In the genomic region with DNA sequence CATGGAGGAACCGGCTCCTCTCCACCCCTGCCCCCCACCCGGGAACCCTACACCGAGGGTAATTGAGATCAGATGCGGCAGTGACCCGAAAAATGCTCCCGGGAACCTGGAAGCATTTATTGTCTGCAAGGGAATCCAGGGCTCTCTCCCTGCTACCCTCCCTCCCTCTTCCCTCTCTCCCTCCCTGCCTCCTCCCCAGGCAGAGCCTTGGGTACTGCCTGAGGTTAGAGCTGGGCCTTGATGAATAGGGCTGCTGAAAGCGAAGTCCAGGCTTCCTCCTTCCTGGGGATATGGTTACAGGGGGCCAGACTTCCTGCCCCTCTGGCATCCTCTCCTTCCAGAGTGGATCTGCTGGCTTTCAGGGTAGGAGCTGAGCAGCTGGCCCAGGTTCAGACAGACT, we compare ENCODE assay signal across 15 mouse cellular contexts. TPM values are rescaled to one million over a fixed set of nuclear protein-coding genes. Genes with fewer than 3 reads are reported as not detected.
A peak's percentile ranks its signal among the peaks of the same experiment; 100 is the strongest.
DNase-seq lines count a peak whose midpoint lies in the region; ATAC-seq lines count a peak whose summit lies in the region.
"Had no signal": no experiment of that assay in that cellular context is flagged by ENCODE, and none has a peak within 500 bp of the region (broad histone marks: within the 10 kb centered on the region; RNA-seq: fewer than 3 reads in every experiment).

No protein-coding gene starts in this region.

- WGBS in kidney, embryonic 16.5 days = 12% methylated on average over 7 of the region's 7 CpGs

- no peaks in the 10 kb centered on the region for H3K9me3 ChIP-seq in kidney, embryonic 16.5 days (ENCODE audit: low read length)
- H3K9me3 ChIP-seq: heart, embryonic 13.5 days; hindbrain, embryonic 12.5 days; liver, embryonic 15.5 days had no signal

- H3K27ac ChIP-seq in kidney, embryonic 16.5 days (ENCODE audit: low read length) = no peak overlapping the region
- H3K27ac ChIP-seq: hindbrain, embryonic 12.5 days; liver, embryonic 15.5 days had no signal

- DNase-seq in kidney, postnatal 36 days = no peak
- peak; percentile 41 for DNase-seq in 3T3-L1 (ENCODE audit: low read depth, low spot score)
- peak; percentile 71 for DNase-seq in embryo, embryonic 10 days (ENCODE audit: low spot score)
- peak; percentile 78 for DNase-seq in forelimb bud, embryonic 11.5 days (ENCODE audit: low read depth, low spot score)
- no peak for DNase-seq in thymus, postnatal 4 days
- DNase-seq: cerebellum, adult 2 months; gastrocnemius, postnatal 25 days; left cerebral cortex, postnatal 4 days; right cerebral cortex, postnatal 4 days had no signal

- H3K4me2 ChIP-seq in kidney, embryonic 16.5 days (replicated peaks; ENCODE audit: low read depth, low read length) = no peak overlapping the region
- H3K4me2 ChIP-seq: hindbrain, embryonic 12.5 days; liver, embryonic 15.5 days had no signal

- peak; percentile 60 for ATAC-seq in kidney, embryonic 16.5 days (ENCODE audit: low FRiP score, low TSS enrichment)
- ATAC-seq in erythroid progenitor cell, adult 5-6 weeks (replicated peaks; ENCODE audit: low FRiP score, poor library complexity, severe bottlenecking) = no peak
- ATAC-seq: intestine, postnatal 0 days had no signal

- H3K4me1 ChIP-seq in kidney, embryonic 16.5 days (ENCODE audit: insufficient read depth, low read length) = peaks cover 42% of the 10 kb centered on the region

- no peak overlapping the region for H3K4me3 ChIP-seq in kidney, embryonic 16.5 days (ENCODE audit: low read length)
- H3K4me3 ChIP-seq: hindbrain, embryonic 12.5 days; liver, embryonic 15.5 days had no signal

- peaks cover 14% of the 10 kb centered on the region for H3K27me3 ChIP-seq in kidney, embryonic 16.5 days (ENCODE audit: insufficient read depth, low read length)

- H3K9ac ChIP-seq in kidney, embryonic 16.5 days (replicated peaks; ENCODE audit: low read length) = no peak overlapping the region
- H3K9ac ChIP-seq: liver, embryonic 15.5 days had no signal

- H3K36me3 ChIP-seq in kidney, embryonic 16.5 days (ENCODE audit: insufficient read depth, low read length) = no peaks in the 10 kb centered on the region
- H3K36me3 ChIP-seq: heart, embryonic 13.5 days; hindbrain, embryonic 12.5 days; liver, embryonic 15.5 days had no signal

RNA-seq across cellular contexts. Expression of a gene that starts 18.4 kb away (rescaled TPM):
- 39.9 and 40.1 TPM in 2 replicates for polyA plus RNA-seq in kidney, embryonic 16.5 days (2015; fragmentation: Nextera tagmentation; extraction: Ambion mirVana)
- 17.7 and 18.4 TPM in 2 replicates for total RNA-seq in erythroid progenitor cell, adult 5-6 weeks (2015; ENCODE audit: low replicate concordance)
- 3.6 and 5.4 TPM in 2 replicates for total RNA-seq in erythroid progenitor cell, adult 5-6 weeks (2017; ENCODE audit: low replicate concordance)

Comparison
In these comparisons a context has a peak if more than half of its experiments do, and no peak if none do; other contexts are left out.
1. DNase-seq: peak in 3T3-L1 (single experiment), embryo, embryonic 10 days (single experiment) and forelimb bud, embryonic 11.5 days (single experiment); none in kidney, postnatal 36 days (0 of 2) and thymus, postnatal 4 days (single experiment).